Mouse (Mus musculus) liver, embryonic 14.5 days (tissue): ENCODE data around the gene Trim26.

Experiments used
- CTCF ChIP-seq: IDR thresholded peaks from 2 replicates; pipeline ENCODE4 v1.5.1; 2016; ENCODE audit warnings: antibody characterized with exemption, low read depth, control low read depth
- EP300 ChIP-seq: IDR thresholded peaks from 2 replicates; pipeline ENCODE4 v1.6.1; 2016; ENCODE audit warnings: antibody characterized with exemption, low read depth

DNA sequence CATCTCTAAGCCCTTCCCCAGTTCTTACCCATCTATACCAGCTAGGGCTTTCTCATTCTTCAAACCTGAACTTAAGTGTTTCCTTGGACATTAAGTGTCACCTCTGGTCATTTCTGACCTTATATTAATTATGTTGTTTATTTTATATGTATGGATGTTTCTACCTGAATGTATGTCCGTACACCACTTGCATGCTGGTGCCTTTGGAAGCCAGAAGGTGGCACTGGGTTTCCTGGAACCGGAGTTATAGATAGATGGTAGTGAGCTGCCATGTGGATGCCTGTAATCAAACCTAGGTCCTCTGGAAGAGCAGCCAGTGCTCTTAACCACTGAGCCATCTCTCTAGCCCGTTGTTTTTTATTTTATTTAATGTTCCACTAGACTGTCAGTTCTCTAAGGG is 18.6 kb downstream of the Trim26 start:
- TF ChIP-seq CTCF (peak; percentile 60), EP300 (no peak)
